Mouse (Mus musculus): ENCODE results near the gene Grb7. TPM values are rescaled to one million over a fixed set of nuclear protein-coding genes. Genes with fewer than 3 reads are reported as not detected.

Gene Grb7
- polyA plus RNA-seq, 1 experiment from 2014 or later = 1.3 TPM

- H3K4me2 ChIP-seq = peak overlapping the region; percentile 98
- no peaks in the 10 kb centered on the region for H3K9me3 ChIP-seq (replicated peaks)
- 4% methylated on average over 25 of the region's 30 CpGs for WGBS
- peaks cover 14% of the 10 kb centered on the region for H3K4me1 ChIP-seq (replicated peaks)
- H3K27me3 ChIP-seq = peaks cover 39% of the 10 kb centered on the region
- H3K4me3 ChIP-seq = peak overlapping the region; percentile 71
- H3K36me3 ChIP-seq = no peaks in the 10 kb centered on the region
- peak overlapping the region; percentile 24; the same call in 1 of the 2 replicates for H3K27ac ChIP-seq
- ATAC-seq (replicated peaks; ENCODE audit: insufficient number of reproducible peaks, insufficient read depth, low FRiP score, low read depth) = no peak; the same call in 1 of the 2 replicates
- peak overlapping the region; percentile 72 for H3K9ac ChIP-seq
Observed at GRCm38 (mm10) chr11:98458121-98458990, 12.2 kb downstream of the Grb7 start.

- WGBS = 17% methylated on average over 11 of the region's 11 CpGs
- peak overlapping the region; percentile 24; the same call in 1 of the 2 replicates for H3K27ac ChIP-seq
- H3K36me3 ChIP-seq = no peaks in the 10 kb centered on the region
- H3K4me1 ChIP-seq (replicated peaks) = peaks cover 14% of the 10 kb centered on the region
- H3K4me2 ChIP-seq = no peak overlapping the region
- ATAC-seq (replicated peaks; ENCODE audit: insufficient number of reproducible peaks, insufficient read depth, low FRiP score, low read depth) = no peak
- H3K9me3 ChIP-seq (replicated peaks) = no peaks in the 10 kb centered on the region
- H3K9ac ChIP-seq = no peak overlapping the region
- H3K27me3 ChIP-seq = peaks cover 43% of the 10 kb centered on the region
- H3K4me3 ChIP-seq = no peak overlapping the region
Observed at GRCm38 (mm10) chr11:98459071-98459741, 13.0 kb downstream of the Grb7 start.

- Histone ChIP-seq H3K4me2 (no peak overlapping the region), H3K36me3 (no peaks in the 10 kb centered on the region), H3K9me3 (replicated peaks) (no peaks in the 10 kb centered on the region), H3K9ac (no peak overlapping the region), H3K4me1 (replicated peaks) (peaks cover 14% of the 10 kb centered on the region), H3K27me3 (peaks cover 43% of the 10 kb centered on the region), H3K4me3 (no peak overlapping the region), H3K27ac (no peak overlapping the region)
- WGBS = 85% methylated on average over 9 of the region's 9 CpGs
- no peak for ATAC-seq (replicated peaks; ENCODE audit: insufficient number of reproducible peaks, insufficient read depth, low FRiP score, low read depth)
Observed at GRCm38 (mm10) chr11:98459860-98460259, 13.7 kb downstream of the Grb7 start.

DNA sequence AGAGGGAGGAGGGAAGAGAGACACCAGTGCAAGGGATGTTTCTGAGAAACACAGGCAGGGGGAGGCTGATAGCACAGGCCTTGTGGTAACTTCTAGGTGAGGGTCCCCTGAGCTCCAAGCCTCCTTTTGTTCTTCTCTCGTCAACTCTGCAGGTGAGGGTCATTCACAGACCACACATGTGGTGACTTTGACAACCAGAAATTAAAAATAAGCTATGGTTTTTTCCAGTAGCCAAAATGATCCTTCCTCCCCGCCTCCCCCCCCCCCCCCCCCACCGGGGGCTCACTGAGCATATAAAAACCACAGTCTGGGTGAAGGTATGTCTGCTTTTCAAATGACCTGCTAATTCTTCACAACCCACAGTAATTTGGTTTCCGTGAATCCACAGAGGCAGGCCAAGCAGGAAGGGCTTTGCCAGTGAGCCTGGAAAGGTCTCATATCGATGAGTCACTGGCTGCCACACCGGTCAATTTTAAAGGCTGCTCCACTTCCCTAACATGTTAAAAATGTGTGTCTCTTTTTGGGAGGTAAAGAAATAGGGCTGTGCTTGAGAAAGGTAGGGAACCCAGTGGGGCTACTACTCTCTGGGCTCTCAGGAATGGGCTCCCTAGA is 15.0 kb downstream of the Grb7 start:
- Histone ChIP-seq H3K9ac (no peak overlapping the region), H3K36me3 (no peaks in the 10 kb centered on the region), H3K27me3 (peaks cover 47% of the 10 kb centered on the region), H3K4me3 (no peak overlapping the region), H3K9me3 (replicated peaks) (no peaks in the 10 kb centered on the region), H3K4me1 (replicated peaks) (peaks cover 14% of the 10 kb centered on the region), H3K4me2 (no peak overlapping the region), H3K27ac (no peak overlapping the region)
- no peak for ATAC-seq (replicated peaks; ENCODE audit: insufficient number of reproducible peaks, insufficient read depth, low FRiP score, low read depth)
- 53% methylated on average over 6 of the region's 6 CpGs for WGBS

- Histone ChIP-seq H3K27ac (no peak overlapping the region), H3K4me1 (replicated peaks) (peaks cover 10% of the 10 kb centered on the region), H3K27me3 (peaks cover 49% of the 10 kb centered on the region), H3K4me3 (no peak overlapping the region), H3K9me3 (replicated peaks) (no peaks in the 10 kb centered on the region), H3K9ac (no peak overlapping the region), H3K36me3 (no peaks in the 10 kb centered on the region), H3K4me2 (no peak overlapping the region)
- WGBS = 86% methylated on average over 6 of the region's 6 CpGs
- ATAC-seq (replicated peaks; ENCODE audit: insufficient number of reproducible peaks, insufficient read depth, low FRiP score, low read depth) = no peak
Observed at GRCm38 (mm10) chr11:98462255-98462654, 16.1 kb downstream of the Grb7 start.

DNA sequence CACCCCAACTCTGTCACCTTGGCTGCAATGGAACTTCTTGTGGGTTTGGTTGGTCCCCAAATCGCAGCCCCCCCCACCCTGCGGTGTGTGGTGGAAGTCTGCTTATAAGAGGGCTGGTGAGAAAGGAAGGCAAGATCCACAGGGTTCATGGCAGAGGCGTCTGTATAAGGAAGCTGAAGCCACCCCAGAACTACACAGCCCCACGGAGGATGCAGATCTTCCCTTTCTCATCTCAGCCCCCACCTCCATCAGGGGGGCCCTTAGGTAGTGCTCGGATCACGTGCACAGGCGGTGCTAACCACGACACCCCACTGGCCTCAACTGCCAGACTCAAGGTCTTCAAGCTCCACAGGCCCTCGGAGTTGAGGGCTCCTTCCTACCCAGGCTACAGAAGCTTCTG is 17.7 kb downstream of the Grb7 start:
- peaks cover 41% of the 10 kb centered on the region for H3K27me3 ChIP-seq
- H3K9me3 ChIP-seq (replicated peaks) = no peaks in the 10 kb centered on the region
- no peak overlapping the region for H3K4me3 ChIP-seq
- no peak for ATAC-seq (replicated peaks; ENCODE audit: insufficient number of reproducible peaks, insufficient read depth, low FRiP score, low read depth)
- no peak overlapping the region for H3K9ac ChIP-seq
- H3K4me2 ChIP-seq = no peak overlapping the region
- H3K27ac ChIP-seq = no peak overlapping the region
- H3K4me1 ChIP-seq (replicated peaks) = no peaks in the 10 kb centered on the region
- no peaks in the 10 kb centered on the region for H3K36me3 ChIP-seq
- WGBS = 79% methylated on average over 9 of the region's 9 CpGs

GRCm38 (mm10) chr11:98464516-98464915 is 18.3 kb downstream of the Grb7 start:
- no peaks in the 10 kb centered on the region for H3K36me3 ChIP-seq

DNA sequence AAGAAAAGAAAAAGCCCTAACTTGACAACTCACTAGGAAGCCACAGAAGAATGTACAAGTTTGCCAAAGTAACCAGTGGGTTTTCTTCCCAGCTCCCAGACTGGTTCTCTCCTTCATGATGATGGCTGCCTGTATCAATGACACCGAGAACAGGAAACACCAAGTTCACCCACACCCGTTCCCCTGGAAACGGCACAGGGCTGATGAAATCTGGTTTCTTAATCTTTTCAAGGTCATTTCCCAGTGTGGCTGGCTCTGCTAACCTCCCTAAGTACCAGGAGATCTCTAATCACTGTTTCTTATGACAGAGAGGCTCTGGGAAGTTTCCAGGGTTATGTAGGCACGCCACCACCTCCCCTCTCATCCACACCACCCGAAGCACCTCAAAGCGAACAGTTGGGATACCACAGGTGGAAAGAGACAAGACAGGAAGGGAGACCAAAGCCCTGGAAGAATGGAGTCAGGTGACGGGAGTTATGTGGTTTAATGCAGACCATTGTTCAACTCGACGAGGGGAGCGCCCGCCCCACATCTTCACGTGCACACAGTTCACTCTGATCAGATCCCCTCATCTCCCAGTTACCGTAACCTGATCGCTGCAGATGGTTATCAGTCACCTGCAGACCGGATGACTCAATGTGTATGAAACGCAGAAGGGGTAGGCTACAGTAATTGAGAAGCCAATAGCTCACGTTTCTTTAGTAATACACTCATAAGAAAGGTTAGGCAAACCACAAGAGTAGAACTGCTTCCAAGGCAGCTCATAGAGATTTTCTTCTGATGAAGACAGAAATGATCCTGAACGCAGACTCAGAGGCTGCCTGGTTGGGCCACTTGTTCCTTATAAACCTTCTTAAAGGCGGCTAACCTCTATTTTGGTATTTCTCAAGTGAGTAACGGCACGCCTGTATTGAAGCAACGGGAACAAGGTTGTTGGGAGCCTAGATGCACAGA is 23.8 kb downstream of the Grb7 start:
- Histone ChIP-seq H3K36me3 (no peaks in the 10 kb centered on the region), H3K27me3 (peaks cover 10% of the 10 kb centered on the region), H3K27ac (no peak overlapping the region), H3K9me3 (replicated peaks) (no peaks in the 10 kb centered on the region), H3K9ac (no peak overlapping the region), H3K4me1 (replicated peaks) (no peaks in the 10 kb centered on the region), H3K4me2 (no peak overlapping the region), H3K4me3 (no peak overlapping the region)
- WGBS = 64% methylated on average over 22 of the region's 22 CpGs
- ATAC-seq (replicated peaks; ENCODE audit: insufficient number of reproducible peaks, insufficient read depth, low FRiP score, low read depth) = no peak

More at GRCm38 (mm10) chr11:98464516-98464915, 18.3 kb downstream of the Grb7 start:
- Histone ChIP-seq H3K4me2 (no peak overlapping the region), H3K9ac (no peak overlapping the region), H3K27me3 (peaks cover 35% of the 10 kb centered on the region), H3K4me1 (replicated peaks) (no peaks in the 10 kb centered on the region), H3K27ac (no peak overlapping the region), H3K4me3 (no peak overlapping the region), H3K9me3 (replicated peaks) (no peaks in the 10 kb centered on the region)
- WGBS = 66% methylated on average over 6 of the region's 6 CpGs
- no peak for ATAC-seq (replicated peaks; ENCODE audit: insufficient number of reproducible peaks, insufficient read depth, low FRiP score, low read depth)

GRCm38 (mm10) chr11:98470795-98471194 is 24.6 kb downstream of the Grb7 start:
- Histone ChIP-seq H3K27me3 (peaks cover 6% of the 10 kb centered on the region), H3K9ac (no peak overlapping the region), H3K4me2 (no peak overlapping the region), H3K4me1 (replicated peaks) (no peaks in the 10 kb centered on the region), H3K36me3 (no peaks in the 10 kb centered on the region), H3K9me3 (replicated peaks) (no peaks in the 10 kb centered on the region), H3K27ac (no peak overlapping the region), H3K4me3 (no peak overlapping the region)
- whole genome bisulfite sequencing = 69% methylated on average over 6 of the region's 6 CpGs
- no peak for ATAC-seq (replicated peaks; ENCODE audit: insufficient number of reproducible peaks, insufficient read depth, low FRiP score, low read depth)

DNA sequence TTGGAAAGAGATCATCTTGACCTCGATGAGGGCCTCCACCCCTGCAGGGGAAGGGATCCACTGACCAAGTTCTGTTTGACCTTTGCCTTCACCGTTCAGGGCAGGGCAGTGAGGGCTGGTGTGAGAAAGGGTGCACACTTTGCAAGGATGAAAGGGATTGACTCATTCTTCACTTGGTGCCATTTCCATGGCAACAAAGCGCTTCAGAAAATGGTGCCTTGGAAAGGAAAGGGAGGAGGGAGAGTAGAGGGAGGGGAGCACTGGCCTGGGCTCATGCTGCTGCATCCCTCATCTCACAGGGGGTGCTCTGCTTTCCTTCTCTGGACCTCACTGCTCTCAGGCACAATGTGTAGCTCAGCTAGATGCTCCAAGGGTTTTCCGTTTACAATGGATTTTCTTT is 26.5 kb downstream of the Grb7 start:
- H3K27me3 ChIP-seq = peaks cover under 1% of the 10 kb centered on the region; the same call in 1 of the 2 replicates
- H3K9me3 ChIP-seq (replicated peaks) = no peaks in the 10 kb centered on the region
- no peak for ATAC-seq (replicated peaks; ENCODE audit: insufficient number of reproducible peaks, insufficient read depth, low FRiP score, low read depth)
- WGBS = 68% methylated on average over 4 of the region's 4 CpGs
- no peak overlapping the region for H3K9ac ChIP-seq
- H3K27ac ChIP-seq = no peak overlapping the region
- H3K4me2 ChIP-seq = no peak overlapping the region
- no peak overlapping the region for H3K4me3 ChIP-seq
- no peaks in the 10 kb centered on the region for H3K36me3 ChIP-seq
- H3K4me1 ChIP-seq (replicated peaks) = no peaks in the 10 kb centered on the region

All from heart, embryonic 15.5 days (tissue).